Mouse (Mus musculus): ENCODE measurements at regions not wholly inside any gene's neighbourhood (a gene's known extent, or its start where the extent isn't known, plus 50 kb on each side); places are given as distances from the start of the nearest gene placed in this dataset.

- no peak for TF ChIP-seq EP300 (IDR thresholded peaks at IDR 0.05; ENCODE audit: low read depth)
- no peak for TF ChIP-seq CTCF (IDR thresholded peaks at IDR 0.05; ENCODE audit: low read depth)
These were observed 1348.8 kb downstream of the Gsdmc2 start for GRCm38 (mm10) chr15:62496193-62496592.
